Mouse (Mus musculus): ENCODE results near the gene 1110032F04Rik. TPM values are rescaled to one million over a fixed set of nuclear protein-coding genes. Genes with fewer than 3 reads are reported as not detected.
A peak's percentile ranks its signal among the peaks of the same experiment; 100 is the strongest.

1110032F04Rik gene
- total and polyA plus RNA-seq, 3 experiments = 2.0 to 2.2 TPM; not detected in 1

DNA sequence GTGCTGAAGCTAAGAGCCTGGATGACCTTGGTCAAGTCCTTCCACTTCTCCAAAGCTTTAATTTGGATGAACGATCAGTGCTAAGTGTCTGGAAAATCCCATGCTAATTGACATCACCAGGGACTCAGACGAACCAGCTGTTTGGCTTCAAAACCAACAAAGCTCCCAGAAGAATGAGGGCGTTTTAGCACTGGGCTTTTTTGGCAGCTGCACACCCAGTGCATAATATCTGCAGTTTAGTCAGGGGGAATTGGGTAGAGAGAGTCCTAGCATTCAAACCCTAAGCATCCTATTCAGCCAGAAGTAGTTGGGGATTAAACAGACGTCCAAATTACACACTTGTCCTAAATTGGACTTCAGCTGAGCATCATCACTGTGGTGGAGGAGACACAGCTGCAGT, 29.2 kb upstream of the 1110032F04Rik start:
- Histone ChIP-seq H3K36me3 (ENCODE audit: control insufficient read depth in 1 of 2, insufficient read depth in 2 of 2, low read length in 2 of 2) (no peaks in the 10 kb centered on the region), H3K27ac (ENCODE audit: control insufficient read depth, low read depth, low read length) (no peak overlapping the region), H3K9ac (ENCODE audit: control insufficient read depth, low read depth, low read length, poor library complexity, severe bottlenecking) (no peak overlapping the region), H3K27me3 (ENCODE audit: control insufficient read depth in 1 of 2, insufficient read depth in 2 of 2, low read length in 2 of 2) (peaks cover 3 to 4% of the 10 kb centered on the region in 2 experiments), H3K4me1 (ENCODE audit: control insufficient read depth in 1 of 2, insufficient read depth in 2 of 2, low read length in 2 of 2) (no peaks in the 10 kb centered on the region), H3K9me3 (replicated peaks; ENCODE audit: insufficient read depth, low read length) (no peaks in the 10 kb centered on the region), H3K4me3 (ENCODE audit: control insufficient read depth in 1 of 2, insufficient read depth in 1 of 2, low read depth in 2 of 2, low read length in 2 of 2) (no peak overlapping the region), H3K79me2 (ENCODE audit: control insufficient read depth, insufficient read depth, low read length, poor library complexity) (no peaks in the 10 kb centered on the region)
- no peak for DNase-seq (ENCODE audit: low read depth, low spot score)
- TF ChIP-seq NELFE (IDR thresholded peaks at IDR 0.05; ENCODE audit: low read depth, low read length) = no peak
- no peak for TF ChIP-seq GABPA (IDR thresholded peaks at IDR 0.05; ENCODE audit: low read depth, low read length)
- no peak for TF ChIP-seq HCFC1 (IDR thresholded peaks at IDR 0.05; ENCODE audit: low read depth, low read length)
- no peak for TF ChIP-seq KAT2A (conservative IDR thresholded peaks at IDR 0.05; ENCODE audit: low read depth, low read length)
- TF ChIP-seq ZC3H11A (IDR thresholded peaks at IDR 0.05; ENCODE audit: low read depth, low read length) = no peak
- TF ChIP-seq UBTF (IDR thresholded peaks at IDR 0.05; ENCODE audit: borderline replicate concordance, insufficient read depth, low read depth, low read length) = no peak
- no peak for TF ChIP-seq CTCF (IDR thresholded peaks at IDR 0.05 in 2 of 3, conservative IDR thresholded peaks at IDR 0.05 in 1 of 3; ENCODE audit: control insufficient read depth in 1 of 3, insufficient read depth in 1 of 3, low read depth in 2 of 3, low read length in 3 of 3, poor library complexity in 1 of 3, severe bottlenecking in 1 of 3)
- no peak for TF ChIP-seq SMC3 (IDR thresholded peaks at IDR 0.05; ENCODE audit: low read depth, low read length)
- TF ChIP-seq E2F4 (IDR thresholded peaks at IDR 0.05; ENCODE audit: borderline replicate concordance, low read depth, low read length) = no peak
- TF ChIP-seq NRF1 (IDR thresholded peaks at IDR 0.05; ENCODE audit: insufficient read depth, low read depth, low read length, poor library complexity, severe bottlenecking) = no peak
- TF ChIP-seq RCOR1 (IDR thresholded peaks at IDR 0.05; ENCODE audit: low read depth, low read length) = no peak
- TF ChIP-seq EP300 (IDR thresholded peaks at IDR 0.05; ENCODE audit: low read depth in 1 of 2, low read length in 2 of 2) = no peak
- no peak for TF ChIP-seq BHLHE40 (IDR thresholded peaks at IDR 0.05; ENCODE audit: borderline replicate concordance, low read depth, low read length)
- no peak for TF ChIP-seq MYC (IDR thresholded peaks at IDR 0.05; ENCODE audit: low read depth, low read length)
- TF ChIP-seq MAZ (IDR thresholded peaks at IDR 0.05; ENCODE audit: low read depth, low read length) = no peak
- no peak for TF ChIP-seq ETS1 (IDR thresholded peaks at IDR 0.05; ENCODE audit: low read depth, low read length)
- no peak for TF ChIP-seq ELF1 (IDR thresholded peaks at IDR 0.05; ENCODE audit: low read depth, low read length)
- no peak for TF ChIP-seq USF1 (IDR thresholded peaks at IDR 0.05; ENCODE audit: low read depth, low read length)
- TF ChIP-seq CHD1 (IDR thresholded peaks at IDR 0.05; ENCODE audit: low read depth, low read length) = no peak

DNA sequence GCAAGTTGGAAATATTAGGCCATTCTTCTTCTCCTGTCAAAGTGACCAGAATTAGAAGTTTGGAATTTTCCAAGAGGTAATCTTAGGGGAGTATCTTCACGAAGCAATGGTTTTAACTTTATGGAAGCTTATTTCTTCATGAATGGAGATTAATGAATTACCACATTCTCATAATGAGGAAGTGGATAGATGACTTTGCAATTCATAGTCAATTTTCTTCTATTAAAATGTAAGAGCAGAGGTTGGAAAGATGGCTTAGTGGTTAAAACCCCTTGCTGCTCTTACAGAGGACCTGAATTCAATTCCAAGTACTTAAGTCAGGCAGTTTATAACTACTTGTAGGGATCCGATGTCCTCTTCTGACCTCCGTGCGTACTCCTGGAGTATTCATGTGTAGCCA, 25.4 kb upstream of the 1110032F04Rik start:
- peak; percentile 41 for DNase-seq (ENCODE audit: low read depth, low spot score)

More for the DNA sequence above, 25.4 kb upstream of the 1110032F04Rik start:
- no peaks in the 10 kb centered on the region for H3K4me1 ChIP-seq (ENCODE audit: control insufficient read depth in 1 of 2, insufficient read depth in 2 of 2, low read length in 2 of 2)
- no peaks in the 10 kb centered on the region for H3K79me2 ChIP-seq (ENCODE audit: control insufficient read depth, insufficient read depth, low read length, poor library complexity)
- no peaks in the 10 kb centered on the region; a peak in 1 of 4 replicates for H3K27me3 ChIP-seq (ENCODE audit: control insufficient read depth in 1 of 2, insufficient read depth in 2 of 2, low read length in 2 of 2)
- TF ChIP-seq UBTF (IDR thresholded peaks at IDR 0.05; ENCODE audit: borderline replicate concordance, insufficient read depth, low read depth, low read length) (no peak), ZMIZ1 (IDR thresholded peaks at IDR 0.05; ENCODE audit: low read depth, low read length) (no peak), MAFK (IDR thresholded peaks at IDR 0.05; ENCODE audit: borderline replicate concordance, low read depth, low read length) (no peak), SMC3 (IDR thresholded peaks at IDR 0.05; ENCODE audit: low read depth, low read length) (no peak), TCF12 (IDR thresholded peaks at IDR 0.05; ENCODE audit: low read depth, low read length) (no peak), E2F4 (IDR thresholded peaks at IDR 0.05; ENCODE audit: borderline replicate concordance, low read depth, low read length) (no peak), MEF2A (IDR thresholded peaks at IDR 0.05; ENCODE audit: extremely low read depth, insufficient replicate concordance, low read depth, low read length, poor library complexity, severe bottlenecking) (no peak), GABPA (IDR thresholded peaks at IDR 0.05; ENCODE audit: low read depth, low read length) (no peak), TAL1 (IDR thresholded peaks at IDR 0.05; ENCODE audit: low read length) (no peak), SIN3A (IDR thresholded peaks at IDR 0.05; ENCODE audit: low read length) (no peak), MYB (IDR thresholded peaks at IDR 0.05; ENCODE audit: low read depth, low read length) (no peak), POLR2AphosphoS2 (IDR thresholded peaks at IDR 0.05; ENCODE audit: low read length) (no peak), GATA1 (IDR thresholded peaks at IDR 0.05; ENCODE audit: low read depth, low read length) (no peak), ZC3H11A (IDR thresholded peaks at IDR 0.05; ENCODE audit: low read depth, low read length) (no peak), BHLHE40 (IDR thresholded peaks at IDR 0.05; ENCODE audit: borderline replicate concordance, low read depth, low read length) (no peak), POLR2A (IDR thresholded peaks at IDR 0.05; ENCODE audit: control insufficient read depth in 1 of 2, insufficient read depth in 1 of 2, low read depth in 1 of 2, low read length in 2 of 2, poor library complexity in 1 of 2) (no peak), MXI1 (IDR thresholded peaks at IDR 0.05; ENCODE audit: low read depth, low read length) (no peak), CHD2 (IDR thresholded peaks at IDR 0.05; ENCODE audit: low read length) (no peak), NELFE (IDR thresholded peaks at IDR 0.05; ENCODE audit: low read depth, low read length) (no peak), ZNF384 (IDR thresholded peaks at IDR 0.05; ENCODE audit: low read depth, low read length) (no peak)
- H3K4me3 ChIP-seq (ENCODE audit: control insufficient read depth in 1 of 2, insufficient read depth in 1 of 2, low read depth in 2 of 2, low read length in 2 of 2) = no peak overlapping the region
- H3K9me3 ChIP-seq (replicated peaks; ENCODE audit: insufficient read depth, low read length) = no peaks in the 10 kb centered on the region
- H3K36me3 ChIP-seq (ENCODE audit: control insufficient read depth in 1 of 2, insufficient read depth in 2 of 2, low read length in 2 of 2) = no peaks in the 10 kb centered on the region
- no peak overlapping the region for H3K27ac ChIP-seq (ENCODE audit: control insufficient read depth, low read depth, low read length)
- H3K9ac ChIP-seq (ENCODE audit: control insufficient read depth, low read depth, low read length, poor library complexity, severe bottlenecking) = no peak overlapping the region

Data from MEL (cell line).